Mouse (Mus musculus): ENCODE results near the gene Abl2. TPM values are rescaled to one million over a fixed set of nuclear protein-coding genes. Genes with fewer than 3 reads are reported as not detected.

The Abl2 gene
- total and polyA plus RNA-seq, 2 experiments from 2014 or later, result 4.5 to 27.1 TPM

DNA sequence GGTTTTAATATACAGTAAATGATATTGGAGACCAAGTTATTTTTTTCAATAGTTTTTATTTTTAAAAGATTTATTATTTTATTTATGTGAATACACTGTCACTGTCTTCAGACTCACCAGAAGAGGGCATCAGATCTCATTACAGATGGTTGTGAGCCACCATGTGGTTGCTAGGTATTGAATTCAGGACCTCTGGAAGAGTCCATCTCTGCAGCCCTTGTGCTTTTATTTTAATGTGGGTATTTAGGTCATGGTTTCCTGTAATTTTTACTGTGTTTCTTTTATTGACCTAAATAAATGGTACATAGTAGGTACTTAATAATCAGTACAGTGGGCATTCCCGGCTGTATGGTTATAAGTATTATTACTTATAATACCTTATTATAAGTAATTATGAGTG lies 56.1 kb downstream of the Abl2 start:
- H3K4me3 ChIP-seq (ENCODE audit: low read length), result no peak overlapping the region
- H3K9ac ChIP-seq (replicated peaks; ENCODE audit: low read length), result no peak overlapping the region
- ATAC-seq (no peak), DNase-seq (ENCODE audit: low spot score) (no peak)
- WGBS, result 82% methylated on average over 1 of the region's 1 CpGs
- no peak overlapping the region for H3K4me2 ChIP-seq (ENCODE audit: low read depth, low read length)
- no peak overlapping the region for H3K27ac ChIP-seq
- peaks cover 11% of the 10 kb centered on the region; the same call in 1 of the 2 replicates for H3K4me1 ChIP-seq (ENCODE audit: insufficient read depth, low read length)
- H3K9me3 ChIP-seq (ENCODE audit: low read length), result no peaks in the 10 kb centered on the region
- H3K27me3 ChIP-seq (ENCODE audit: insufficient read depth, low read length), result no peaks in the 10 kb centered on the region
- peak; percentile 51 for TF ChIP-seq CTCF (IDR thresholded peaks at IDR 0.05; ENCODE audit: low read depth)
- no peaks in the 10 kb centered on the region for H3K36me3 ChIP-seq (ENCODE audit: insufficient read depth, low read length)

DNA sequence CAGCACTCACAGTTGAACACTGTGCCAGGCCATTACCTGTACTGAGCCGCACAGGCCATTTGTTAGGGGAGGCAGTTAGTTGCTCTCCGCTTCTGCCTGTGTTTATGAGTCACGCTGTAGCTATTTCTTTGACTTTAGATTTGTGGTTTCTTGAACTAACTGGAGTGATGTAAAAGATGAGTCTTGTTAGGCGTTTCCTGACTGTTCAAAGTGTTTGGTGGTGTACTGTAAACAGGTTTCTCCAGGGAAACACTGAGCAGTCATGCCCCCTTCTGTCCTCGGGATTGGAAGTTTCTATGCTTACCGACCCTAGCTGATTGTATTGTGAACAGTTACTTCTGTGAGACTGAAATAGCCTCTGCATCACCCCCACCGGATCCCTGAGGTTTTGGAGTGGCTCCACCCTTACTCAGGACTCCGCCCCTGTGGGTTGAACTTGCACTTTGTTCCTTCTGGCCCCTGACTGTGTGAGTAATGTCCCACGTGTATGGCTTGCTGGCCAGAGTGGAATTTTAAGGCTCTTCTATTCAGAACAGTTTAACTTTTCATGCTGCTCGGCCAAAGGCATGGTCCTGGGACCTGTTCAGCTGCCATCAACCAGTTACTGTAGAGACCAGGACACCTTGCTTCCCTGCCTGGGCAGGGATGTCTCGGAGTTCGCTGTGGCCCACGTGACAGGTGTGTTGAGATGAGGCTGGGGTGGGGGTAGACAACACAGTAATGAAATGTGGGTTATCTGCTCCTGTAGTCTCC lies 57.0 kb downstream of the Abl2 start:
- no peak overlapping the region for H3K4me3 ChIP-seq (ENCODE audit: low read length)
- no peak overlapping the region; the same call in 1 of the 2 replicates for H3K27ac ChIP-seq
- H3K4me1 ChIP-seq (ENCODE audit: insufficient read depth, low read length), result peaks cover 11% of the 10 kb centered on the region; the same call in 1 of the 2 replicates
- DNase-seq (ENCODE audit: low spot score) (peak; percentile 36), ATAC-seq (peak; percentile 66)
- no peaks in the 10 kb centered on the region for H3K27me3 ChIP-seq (ENCODE audit: insufficient read depth, low read length)
- TF ChIP-seq CTCF (IDR thresholded peaks at IDR 0.05; ENCODE audit: low read depth), result no peak; the same call in 1 of the 2 replicates
- no peaks in the 10 kb centered on the region for H3K36me3 ChIP-seq (ENCODE audit: insufficient read depth, low read length)
- WGBS, result 25% methylated on average over 13 of the region's 13 CpGs
- H3K9ac ChIP-seq (replicated peaks; ENCODE audit: low read length), result no peak overlapping the region
- no peaks in the 10 kb centered on the region for H3K9me3 ChIP-seq (ENCODE audit: low read length)
- H3K4me2 ChIP-seq (ENCODE audit: low read depth, low read length), result peak overlapping the region; percentile 11; the same call in 1 of the 2 replicates

DNA sequence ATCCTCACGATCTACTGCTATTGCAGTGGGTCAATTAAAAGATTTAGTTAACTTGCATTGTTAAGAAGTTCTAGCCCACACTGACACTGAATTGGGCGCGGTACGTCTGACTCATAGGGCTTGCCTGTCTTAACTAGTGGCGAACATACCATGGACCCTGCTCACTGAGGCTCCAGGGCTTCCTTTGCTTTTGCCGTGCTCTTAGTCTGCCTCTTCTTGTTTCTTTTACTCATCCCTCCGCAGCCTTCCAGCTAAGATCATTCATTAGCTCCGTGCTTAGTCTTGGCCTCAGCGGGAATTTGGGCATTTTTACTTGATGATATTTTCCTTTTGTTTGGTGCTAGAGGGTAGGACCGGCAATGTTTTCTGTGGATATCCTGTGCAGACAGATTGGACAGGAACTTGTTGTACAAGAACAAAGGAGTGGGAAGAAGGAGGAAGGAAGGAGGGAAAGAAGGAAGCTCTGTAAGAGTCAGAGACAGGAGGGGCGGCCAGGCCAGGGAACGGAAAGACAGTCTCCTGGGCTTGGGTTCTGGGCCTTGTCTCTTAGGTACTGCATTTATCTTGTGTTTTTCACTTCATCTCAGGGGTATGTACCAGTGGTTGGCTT lies 58.5 kb downstream of the Abl2 start:
- Histone ChIP-seq H3K27ac (0 out of 2 replicates have a peak overlapping the region, but pooled peaks have one; percentile 3), H3K9me3 (ENCODE audit: low read length) (no peaks in the 10 kb centered on the region), H3K4me1 (ENCODE audit: insufficient read depth, low read length) (peaks cover 11% of the 10 kb centered on the region; the same call in 1 of the 2 replicates), H3K4me2 (ENCODE audit: low read depth, low read length) (no peak overlapping the region), H3K9ac (replicated peaks; ENCODE audit: low read length) (no peak overlapping the region), H3K4me3 (ENCODE audit: low read length) (no peak overlapping the region), H3K27me3 (ENCODE audit: insufficient read depth, low read length) (no peaks in the 10 kb centered on the region), H3K36me3 (ENCODE audit: insufficient read depth, low read length) (no peaks in the 10 kb centered on the region)
- DNase-seq (ENCODE audit: low spot score), result no peak
- ATAC-seq, result no peak
- WGBS, result 53% methylated on average over 12 of the region's 12 CpGs
- TF ChIP-seq CTCF (IDR thresholded peaks at IDR 0.05; ENCODE audit: low read depth), result no peak

DNA sequence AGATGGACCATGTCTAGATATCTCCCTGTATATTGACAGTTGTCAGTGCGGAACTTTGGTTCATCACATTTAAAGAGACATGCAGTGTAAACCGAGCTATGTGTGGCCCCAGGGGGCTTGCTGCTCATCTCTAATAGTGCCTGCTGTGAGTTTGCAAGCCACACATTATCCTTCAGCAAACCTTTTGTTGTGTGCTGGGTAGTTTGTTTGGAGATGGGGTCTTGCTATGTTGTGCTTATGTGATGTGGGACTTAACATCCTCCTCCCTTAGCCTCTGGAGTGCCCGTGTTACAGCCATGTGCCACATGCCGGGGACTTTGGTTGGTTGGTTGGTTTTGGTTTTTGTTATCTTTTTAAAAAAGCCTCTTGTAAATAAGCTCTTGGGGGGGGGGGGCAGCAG lies 59.2 kb downstream of the Abl2 start:
- TF ChIP-seq CTCF (IDR thresholded peaks at IDR 0.05; ENCODE audit: low read depth), result no peak
- Histone ChIP-seq H3K4me3 (ENCODE audit: low read length) (no peak overlapping the region), H3K4me1 (ENCODE audit: insufficient read depth, low read length) (peaks cover 11% of the 10 kb centered on the region; the same call in 1 of the 2 replicates), H3K9ac (replicated peaks; ENCODE audit: low read length) (no peak overlapping the region), H3K9me3 (ENCODE audit: low read length) (no peaks in the 10 kb centered on the region), H3K27me3 (ENCODE audit: insufficient read depth, low read length) (no peaks in the 10 kb centered on the region), H3K27ac (no peak overlapping the region), H3K4me2 (ENCODE audit: low read depth, low read length) (no peak overlapping the region), H3K36me3 (ENCODE audit: insufficient read depth, low read length) (no peaks in the 10 kb centered on the region)
- 47% methylated on average over 4 of the region's 4 CpGs for WGBS
- ATAC-seq (no peak), DNase-seq (ENCODE audit: low spot score) (no peak)

DNA sequence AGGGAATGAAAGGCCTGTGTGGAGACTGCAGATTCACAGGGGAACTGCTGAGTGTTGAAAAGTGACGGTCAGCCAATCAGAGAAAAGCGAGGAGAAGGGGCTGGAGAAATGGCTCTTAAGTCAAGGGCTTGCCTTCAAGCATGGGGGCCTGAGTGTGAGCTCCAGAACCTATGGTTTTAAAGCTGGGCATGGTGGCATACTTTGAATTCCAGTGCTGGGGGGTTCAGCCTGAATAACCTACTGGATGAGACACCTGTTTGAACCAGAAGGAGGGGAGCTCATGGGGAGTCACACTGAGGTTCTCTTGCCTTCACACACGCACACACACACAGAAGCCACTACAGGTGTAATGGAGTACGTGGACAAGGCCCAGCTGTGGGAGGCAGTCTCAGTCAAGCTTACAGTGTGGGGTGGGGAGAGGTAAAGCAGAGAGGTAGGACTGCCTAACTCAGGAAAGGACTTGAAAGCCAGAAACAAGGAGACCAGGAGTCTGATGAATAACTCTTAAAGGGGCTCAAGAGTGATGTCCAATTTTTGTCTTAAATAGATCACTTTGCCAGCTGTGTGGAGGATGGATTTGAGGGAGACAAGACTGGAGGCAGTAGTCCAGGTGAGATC lies 61.8 kb downstream of the Abl2 start:
- 74% methylated on average over 4 of the region's 4 CpGs for WGBS
- H3K27ac ChIP-seq, result no peak overlapping the region
- no peaks in the 10 kb centered on the region for H3K27me3 ChIP-seq (ENCODE audit: insufficient read depth, low read length)
- no peak overlapping the region for H3K4me3 ChIP-seq (ENCODE audit: low read length)
- 0 out of 2 replicates have a peak, but pooled peaks cover 3% of the 10 kb centered on the region for H3K4me1 ChIP-seq (ENCODE audit: insufficient read depth, low read length)
- TF ChIP-seq CTCF (IDR thresholded peaks at IDR 0.05; ENCODE audit: low read depth), result no peak
- H3K9me3 ChIP-seq (ENCODE audit: low read length), result no peaks in the 10 kb centered on the region
- no peak overlapping the region for H3K4me2 ChIP-seq (ENCODE audit: low read depth, low read length)
- peaks cover 3% of the 10 kb centered on the region; the same call in 1 of the 2 replicates for H3K36me3 ChIP-seq (ENCODE audit: insufficient read depth, low read length)
- ATAC-seq (no peak), DNase-seq (ENCODE audit: low spot score) (no peak)
- H3K9ac ChIP-seq (replicated peaks; ENCODE audit: low read length), result no peak overlapping the region

DNA sequence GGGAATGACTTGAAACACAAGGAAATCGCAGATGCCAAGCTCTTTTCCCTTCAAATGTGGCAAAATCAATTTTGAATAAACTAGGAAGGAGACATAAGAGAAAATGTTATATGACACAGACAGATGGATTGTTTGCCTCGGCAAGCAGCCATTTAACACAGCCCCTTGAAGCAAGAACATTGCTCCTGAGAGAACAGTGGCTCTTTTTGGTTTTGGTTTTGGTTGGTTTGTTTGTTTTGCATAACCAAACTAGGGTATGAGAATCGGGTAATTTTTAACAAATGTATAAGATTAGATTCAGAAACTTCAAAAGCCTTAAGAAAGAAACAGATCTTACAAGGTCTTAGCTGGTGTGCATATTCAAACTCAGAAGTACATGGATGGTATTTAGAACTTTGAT lies 62.4 kb downstream of the Abl2 start:
- DNase-seq (ENCODE audit: low spot score) (no peak), ATAC-seq (no peak)
- Histone ChIP-seq H3K36me3 (ENCODE audit: insufficient read depth, low read length) (peaks cover 5% of the 10 kb centered on the region; the same call in 1 of the 2 replicates), H3K27me3 (ENCODE audit: insufficient read depth, low read length) (no peaks in the 10 kb centered on the region), H3K9ac (replicated peaks; ENCODE audit: low read length) (no peak overlapping the region), H3K27ac (no peak overlapping the region), H3K9me3 (ENCODE audit: low read length) (no peaks in the 10 kb centered on the region), H3K4me2 (ENCODE audit: low read depth, low read length) (no peak overlapping the region), H3K4me1 (ENCODE audit: insufficient read depth, low read length) (0 out of 2 replicates have a peak, but pooled peaks cover 3% of the 10 kb centered on the region), H3K4me3 (ENCODE audit: low read length) (no peak overlapping the region)
- TF ChIP-seq CTCF (IDR thresholded peaks at IDR 0.05; ENCODE audit: low read depth), result no peak
- WGBS, result 77% methylated on average over 3 of the region's 3 CpGs

All from hindbrain, postnatal 0 days (tissue).